Comparison of ENCODE assay signal across 16 mouse cellular contexts in genomic region chr6:60935448-60936130, GRCm38 (mm10). TPM values are rescaled to one million over a fixed set of nuclear protein-coding genes. Genes with fewer than 3 reads are reported as not detected.
DNase-seq lines count a peak whose midpoint lies in the region; ATAC-seq and TF ChIP-seq lines count a peak whose summit lies in the region.
"Had no signal": no experiment of that assay in that cellular context is flagged by ENCODE, and none has a peak within 500 bp of the region (broad histone marks: within the 10 kb centered on the region; RNA-seq: fewer than 3 reads in every experiment).

No protein-coding gene starts in this region.

- no peak overlapping the region for H3K9ac ChIP-seq in intestine, embryonic 15.5 days
- no peak overlapping the region for H3K9ac ChIP-seq in intestine, postnatal 0 days (ENCODE audit: low read depth, low read length)
- H3K9ac ChIP-seq: hindbrain, embryonic 13.5 days had no signal

- DNase-seq in c-Kit-negative CD71-positive TER-119-positive erythroid progenitor cells, embryonic 14.5 days (ENCODE audit: low read depth, low spot score) = peak; percentile 94
- peak; percentile 70 for DNase-seq in liver
- DNase-seq in spleen, postnatal 10 days (ENCODE audit: low spot score in 2 of 2) = peak; percentile 54 to 55
- no peak for DNase-seq in thymus, postnatal 14 days
- no peak for DNase-seq in left cerebral cortex, adult 2 months (ENCODE audit: extremely low spot score in 1 of 2, low spot score in 2 of 2)
- DNase-seq in thymus, adult 2 months = no peak
- DNase-seq: adrenal gland, postnatal 25 days; cerebellum, adult 2 months; heart, adult 11 months; kidney, adult 9 months had no signal

- H3K4me1 ChIP-seq in intestine, embryonic 15.5 days (replicated peaks) = no peaks in the 10 kb centered on the region
- H3K4me1 ChIP-seq in intestine, postnatal 0 days (replicated peaks; ENCODE audit: control insufficient read depth, insufficient read depth, low read length) = no peaks in the 10 kb centered on the region
- no peaks in the 10 kb centered on the region for H3K4me1 ChIP-seq in thymus, adult 2 months (replicated peaks; ENCODE audit: control insufficient read depth, insufficient read depth, low read length)
- H3K4me1 ChIP-seq: hindbrain, embryonic 13.5 days; limb, embryonic 10.5 days had no signal

- H3K27me3 ChIP-seq in intestine, embryonic 15.5 days (replicated peaks) = no peaks in the 10 kb centered on the region
- no peaks in the 10 kb centered on the region for H3K27me3 ChIP-seq in intestine, postnatal 0 days (replicated peaks; ENCODE audit: control insufficient read depth, insufficient read depth, low read length)
- no peaks in the 10 kb centered on the region for H3K27me3 ChIP-seq in thymus, adult 2 months (ENCODE audit: control insufficient read depth, insufficient read depth, low read length)
- H3K27me3 ChIP-seq: hindbrain, embryonic 13.5 days had no signal

- H3K4me2 ChIP-seq in intestine, embryonic 15.5 days (replicated peaks) = no peak overlapping the region
- no peak overlapping the region for H3K4me2 ChIP-seq in intestine, postnatal 0 days (replicated peaks; ENCODE audit: low read depth)
- H3K4me2 ChIP-seq: hindbrain, embryonic 13.5 days had no signal

- ATAC-seq in intestine, embryonic 15.5 days = peak; percentile 55; the same call in 1 of the 2 replicates
- ATAC-seq in intestine, postnatal 0 days = no peak
- ATAC-seq: CD4-positive, CD25-positive, alpha-beta regulatory T cell, adult 4 months had no signal

- TF ChIP-seq POLR2A in thymus, adult 2 months (IDR thresholded peaks at IDR 0.05; ENCODE audit: control insufficient read depth, extremely low read depth, insufficient read depth, low read length, poor library complexity) = no peak

- H3K27ac ChIP-seq in intestine, embryonic 15.5 days = no peak overlapping the region
- no peak overlapping the region for H3K27ac ChIP-seq in intestine, postnatal 0 days (ENCODE audit: low read depth, low read length)
- no peak overlapping the region for H3K27ac ChIP-seq in left cerebral cortex, adult 2 months
- no peak overlapping the region for H3K27ac ChIP-seq in thymus, adult 2 months (ENCODE audit: control insufficient read depth, insufficient read depth, low read length)
- H3K27ac ChIP-seq: hindbrain, embryonic 13.5 days; limb, embryonic 10.5 days had no signal

- H3K4me3 ChIP-seq in intestine, embryonic 15.5 days (replicated peaks) = no peak overlapping the region
- H3K4me3 ChIP-seq in intestine, postnatal 0 days (ENCODE audit: low read depth, low read length) = no peak overlapping the region
- H3K4me3 ChIP-seq in left cerebral cortex, adult 2 months = no peak overlapping the region
- no peak overlapping the region for H3K4me3 ChIP-seq in thymus, adult 2 months (ENCODE audit: control insufficient read depth, insufficient read depth, low read length)
- H3K4me3 ChIP-seq: hindbrain, embryonic 13.5 days; limb, embryonic 10.5 days; myocyte had no signal

- H3K36me3 ChIP-seq in intestine, embryonic 15.5 days = no peaks in the 10 kb centered on the region
- H3K36me3 ChIP-seq in intestine, postnatal 0 days (ENCODE audit: control insufficient read depth, insufficient read depth) = no peaks in the 10 kb centered on the region
- H3K36me3 ChIP-seq in thymus, adult 2 months (ENCODE audit: control insufficient read depth, insufficient read depth, low read length) = no peaks in the 10 kb centered on the region
- H3K36me3 ChIP-seq: hindbrain, embryonic 13.5 days; limb, embryonic 10.5 days had no signal

- 60% methylated on average over 4 of the region's 4 CpGs for WGBS in intestine, embryonic 15.5 days
- WGBS in intestine, postnatal 0 days = 65% methylated on average over 4 of the region's 4 CpGs
- WGBS in thymus, adult 2 months = 71% methylated on average over 4 of the region's 4 CpGs

- no peak for TF ChIP-seq CTCF in intestine, postnatal 0 days (IDR thresholded peaks at IDR 0.05; ENCODE audit: low read depth)
- no peak for TF ChIP-seq CTCF in left cerebral cortex, adult 2 months (IDR thresholded peaks at IDR 0.05)
- TF ChIP-seq CTCF in thymus, adult 2 months (IDR thresholded peaks at IDR 0.05; ENCODE audit: borderline replicate concordance, control insufficient read depth, extremely low read depth, insufficient read depth, low read length, poor library complexity) = no peak

- no peaks in the 10 kb centered on the region for H3K9me3 ChIP-seq in intestine, embryonic 15.5 days
- H3K9me3 ChIP-seq in intestine, postnatal 0 days (ENCODE audit: control insufficient read depth) = no peaks in the 10 kb centered on the region
- H3K9me3 ChIP-seq: hindbrain, embryonic 13.5 days; limb, embryonic 10.5 days had no signal

- intact Hi-C loops in left cerebral cortex, adult 2 months (cut with DNase I) = no loop called here

RNA-seq across cellular contexts. Expression of gene Mmrn1, which starts 10.8 kb away (rescaled TPM):
- polyA plus RNA-seq in intestine, embryonic 15.5 days (2015; fragmentation: Nextera tagmentation; extraction: Ambion mirVana) = 5.5 and 6.9 TPM in 2 replicates
- 7.2 and 8.3 TPM in 2 replicates for polyA plus RNA-seq in intestine, postnatal 0 days (2015; fragmentation: Nextera tagmentation; extraction: Ambion mirVana)
- under 1 TPM in 1 of 2 experiments, not detected in 1; 0.16 TPM for total RNA-seq in left cerebral cortex, adult 2 months (2021)
- polyA plus RNA-seq in thymus, adult 2 months (2012; rRNA removed) = 0.13 and 0.14 TPM in 2 replicates
- polyA plus RNA-seq: CD4-positive, CD25-positive, alpha-beta regulatory T cell, adult 4 months; cerebellum, adult 2 months; myocyte had no signal

Comparison
In these comparisons a context has a peak if more than half of its experiments do, and no peak if none do; other contexts are left out.
1. DNase-seq: peak in c-Kit-negative CD71-positive TER-119-positive erythroid progenitor cells, embryonic 14.5 days (single experiment), liver (single experiment) and spleen, postnatal 10 days (2 of 2); none in thymus, postnatal 14 days (single experiment), left cerebral cortex, adult 2 months (0 of 2) and thymus, adult 2 months (single experiment).